Mouse (Mus musculus) cerebellum, adult 11 months (tissue): ENCODE data around the gene Pecam1.
"Not testable (repeated sequence)": the region's sequence is repeated elsewhere in the genome, so short reads cannot be mapped to it uniquely, and the experiment has no call there.

Experiments
- DNase-seq: peaks from one replicate; pipeline ENCODE4 v3.0.0; 2022

The Pecam1 gene

DNA sequence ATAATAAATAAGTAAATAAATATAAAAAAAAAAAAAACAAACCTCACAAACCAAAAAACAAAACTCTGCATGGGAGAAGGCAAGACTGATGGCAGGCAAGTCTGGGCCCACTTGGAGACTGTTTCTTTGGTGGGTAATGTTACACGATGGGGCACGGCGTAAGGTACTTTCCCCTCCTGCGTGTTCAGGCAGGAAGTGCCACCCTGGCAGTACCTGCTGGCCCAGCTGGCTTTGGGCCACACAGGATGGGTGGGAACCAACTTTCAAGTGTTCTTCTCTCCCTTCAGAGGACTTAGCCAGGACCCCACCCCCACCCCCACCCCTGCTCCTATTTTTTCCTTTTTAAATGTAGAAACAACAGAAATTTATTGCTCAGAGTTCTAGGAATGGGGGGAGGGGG lies 85.1 kb downstream of the Pecam1 start:
- DNase-seq, result no peak

DNA sequence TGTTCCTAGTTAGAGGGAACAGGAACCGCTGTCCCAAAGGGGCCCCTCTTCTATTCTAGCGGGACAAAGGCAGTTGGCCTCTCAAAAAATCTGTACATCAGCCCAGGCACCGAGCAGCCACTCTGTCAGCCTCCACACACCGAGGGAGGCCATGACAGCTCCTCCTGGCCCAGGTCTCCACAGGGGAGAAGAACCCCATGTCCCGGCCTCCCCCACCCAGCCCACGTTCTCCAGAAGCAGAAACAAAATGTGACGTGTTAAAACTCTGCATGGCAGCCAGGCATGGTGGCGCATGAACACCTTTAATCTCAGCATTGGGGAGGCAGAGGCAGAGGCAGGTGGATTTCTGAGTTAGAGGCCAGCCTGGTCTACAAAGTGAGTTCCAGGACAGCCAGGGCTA lies 85.7 kb downstream of the Pecam1 start:
- DNase-seq, result no peak

DNA sequence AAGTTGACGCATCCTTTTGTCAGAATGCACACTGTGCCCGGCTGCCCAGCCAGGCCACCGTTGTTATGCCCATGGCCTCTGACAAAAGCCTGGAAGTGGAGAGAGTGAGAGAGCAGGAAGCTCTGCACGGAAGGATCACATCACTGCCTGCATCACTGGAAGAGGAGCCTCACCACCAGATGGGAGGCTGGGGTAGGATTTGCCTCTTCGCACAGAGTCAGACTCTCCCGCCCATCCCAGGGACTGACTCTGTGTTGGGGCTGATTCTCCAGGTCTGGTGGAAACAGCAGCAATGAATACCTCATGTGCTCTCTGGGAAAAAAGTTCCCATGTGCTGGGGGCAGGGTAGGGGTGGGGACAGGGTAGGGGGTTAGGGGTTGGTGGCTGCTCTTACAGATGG lies 86.6 kb downstream of the Pecam1 start:
- DNase-seq, result no peak

DNA sequence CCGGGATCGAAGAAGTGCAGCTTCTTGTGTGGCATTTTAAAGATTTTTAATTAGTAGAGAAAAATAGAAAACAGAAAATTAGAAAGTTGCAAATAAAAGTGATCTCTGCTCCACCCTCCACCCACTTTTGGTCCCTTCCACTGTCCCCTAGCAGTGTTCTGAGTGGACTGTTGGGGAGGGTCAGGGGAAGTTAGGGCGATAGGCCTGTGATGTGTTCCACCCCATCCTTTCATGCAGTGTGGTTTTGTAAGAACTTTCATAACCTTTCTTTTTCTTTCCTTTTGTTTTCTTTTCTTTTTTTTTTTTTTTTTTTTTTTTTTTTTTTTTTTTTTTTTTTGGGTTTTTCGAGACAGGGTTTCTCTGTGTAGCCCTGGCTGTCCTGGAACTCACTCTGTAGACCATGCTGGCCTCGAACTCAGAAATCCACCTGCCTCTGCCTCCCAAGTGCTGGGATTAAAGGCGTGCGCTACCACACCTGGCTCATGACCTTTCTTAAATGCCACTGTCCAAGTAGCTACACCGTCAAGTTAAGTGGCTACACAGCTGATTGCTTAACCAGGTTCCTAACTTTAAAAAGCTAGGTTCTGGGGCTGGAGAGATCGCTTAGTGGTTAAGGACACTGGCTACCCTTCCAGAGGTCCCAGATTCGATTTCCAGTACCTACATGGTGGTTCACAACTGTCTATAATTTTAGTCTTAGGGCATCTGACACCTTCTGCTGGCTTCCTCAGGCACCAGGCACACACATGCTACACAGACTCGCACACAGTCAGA lies 87.6 kb downstream of the Pecam1 start:
- no peak for DNase-seq

DNA sequence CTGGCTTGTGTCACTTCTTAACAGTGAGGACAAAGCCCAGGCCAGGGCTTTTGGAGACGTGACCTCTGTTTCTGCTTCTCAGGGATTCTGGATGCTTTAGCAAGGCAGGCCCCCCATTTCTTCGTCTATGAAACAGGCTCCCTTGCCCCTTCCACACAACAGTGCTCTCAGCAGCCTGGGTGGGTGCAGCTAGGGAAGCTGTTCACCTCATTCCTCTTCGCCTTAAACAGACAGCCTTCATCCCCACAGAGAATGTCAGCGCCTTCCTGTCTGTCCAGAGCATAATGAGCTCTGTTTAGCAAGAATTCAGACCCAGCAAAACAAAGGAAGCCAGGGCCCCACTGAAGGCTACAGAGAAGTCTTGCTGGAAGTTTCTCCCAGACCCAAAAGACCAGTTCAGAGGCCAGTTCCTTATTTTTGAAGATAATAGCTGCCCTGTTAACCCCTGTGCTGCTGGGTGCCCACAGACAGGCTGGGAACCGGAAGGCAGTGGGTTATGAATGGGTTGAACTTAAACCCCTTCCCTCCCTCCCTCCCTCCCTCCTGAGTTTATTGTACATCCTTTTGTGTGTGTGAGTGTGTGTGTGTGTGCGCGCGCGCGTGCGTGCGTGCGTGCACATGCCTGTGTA lies 89.9 kb downstream of the Pecam1 start:
- no peak for DNase-seq

DNA sequence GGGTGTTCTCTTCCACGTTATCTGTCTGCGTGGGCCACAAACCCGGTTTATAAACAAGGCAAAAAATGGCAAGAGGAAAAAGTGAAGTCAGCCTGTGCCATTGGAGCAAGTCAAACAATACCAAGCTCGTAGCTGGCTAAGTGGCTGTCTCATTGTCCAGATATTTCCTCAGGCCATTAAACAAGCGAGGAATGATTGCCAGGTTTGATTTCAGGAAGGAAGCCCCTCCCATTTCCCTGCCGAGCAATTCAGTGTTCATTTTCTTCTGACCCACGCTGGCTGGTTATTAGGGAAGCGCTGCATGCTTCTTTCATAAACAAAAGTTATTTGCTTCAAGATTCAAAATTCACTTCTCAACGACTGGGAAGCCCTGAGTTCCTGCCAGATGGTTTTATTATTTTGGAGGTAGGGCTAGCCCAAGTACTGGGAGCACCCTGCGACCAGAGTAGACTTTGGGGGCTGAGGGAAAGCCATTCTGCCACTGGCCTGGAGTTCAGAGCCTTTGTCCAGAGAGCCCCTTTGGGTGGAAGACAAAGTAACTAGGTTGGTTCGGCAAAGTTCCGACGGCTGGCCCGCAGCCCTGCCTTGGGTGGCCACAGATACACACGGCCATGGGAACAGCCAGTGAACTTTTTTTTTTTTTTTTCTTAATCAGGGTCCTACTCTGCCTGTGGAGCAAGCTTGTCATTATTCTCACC lies 90.7 kb downstream of the Pecam1 start:
- DNase-seq, result no peak

DNA sequence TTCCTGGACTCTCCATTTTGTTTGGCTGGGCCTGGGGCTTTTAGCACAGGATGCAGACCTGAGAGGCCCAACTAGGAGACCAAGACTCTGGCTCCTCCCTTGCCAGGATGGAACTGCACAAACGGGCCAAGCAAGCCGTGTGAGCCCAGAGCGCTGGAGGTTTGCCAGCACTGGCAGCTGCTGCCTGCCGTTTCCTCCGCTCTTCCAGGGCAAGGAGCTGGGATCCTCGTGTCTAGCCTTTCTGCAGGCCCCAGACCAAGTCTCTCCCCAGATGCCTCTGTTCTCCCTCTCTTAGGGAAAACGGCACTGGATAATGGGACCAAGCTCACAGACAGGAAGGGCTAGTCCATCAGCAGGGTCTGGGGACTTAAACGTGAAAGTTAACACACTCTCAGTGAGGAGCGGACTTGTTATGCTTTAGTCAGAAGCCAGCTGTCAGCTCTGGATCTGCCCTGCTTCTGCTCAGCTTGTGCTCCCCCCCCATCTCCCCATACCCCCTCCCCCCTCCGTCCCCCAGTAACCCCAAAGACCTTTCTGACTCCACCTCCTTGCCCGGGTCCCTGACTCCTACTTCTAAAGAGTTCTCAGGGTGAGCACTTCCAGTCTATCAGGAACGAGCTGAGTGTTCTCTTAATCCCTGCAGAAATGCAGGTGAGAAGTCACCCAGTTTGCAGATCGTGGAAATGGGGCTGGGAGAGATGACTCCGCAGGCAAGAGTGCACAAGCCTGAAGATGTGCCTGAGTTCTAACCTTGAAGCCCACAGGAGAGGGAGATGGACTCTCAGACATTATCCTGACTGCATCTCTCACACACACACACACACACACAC lies 92.2 kb downstream of the Pecam1 start:
- peak; percentile 82 for DNase-seq

DNA sequence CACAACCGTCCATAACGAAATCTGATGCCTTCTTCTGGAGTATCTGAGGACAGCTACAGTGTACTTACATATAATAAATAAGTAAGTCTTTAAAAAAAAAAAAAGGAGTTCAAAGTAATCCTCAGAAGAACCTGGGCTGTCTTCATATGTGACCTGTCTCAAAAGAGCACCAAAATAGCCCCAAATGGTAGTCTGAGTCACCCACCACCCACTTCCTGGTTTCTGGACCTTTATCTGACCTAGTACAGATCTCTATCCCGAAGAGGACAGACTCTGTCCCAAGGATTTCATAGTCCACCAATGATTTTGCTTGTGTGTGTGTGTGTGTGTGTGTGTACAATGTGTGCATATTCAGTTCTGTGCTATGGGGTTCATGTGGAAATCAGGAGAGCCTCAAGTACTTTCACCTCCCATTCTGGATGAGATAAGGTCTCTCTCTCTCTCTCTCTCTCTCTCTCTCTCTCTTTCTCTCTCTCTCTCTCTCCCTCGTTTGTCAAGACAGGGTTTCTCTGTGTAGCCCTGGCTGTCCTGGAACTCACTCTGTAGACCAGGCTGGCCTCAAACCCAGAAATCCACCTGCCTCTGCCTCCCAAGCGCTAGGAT lies 93.4 kb downstream of the Pecam1 start:
- DNase-seq, result not testable (repeated sequence)

DNA sequence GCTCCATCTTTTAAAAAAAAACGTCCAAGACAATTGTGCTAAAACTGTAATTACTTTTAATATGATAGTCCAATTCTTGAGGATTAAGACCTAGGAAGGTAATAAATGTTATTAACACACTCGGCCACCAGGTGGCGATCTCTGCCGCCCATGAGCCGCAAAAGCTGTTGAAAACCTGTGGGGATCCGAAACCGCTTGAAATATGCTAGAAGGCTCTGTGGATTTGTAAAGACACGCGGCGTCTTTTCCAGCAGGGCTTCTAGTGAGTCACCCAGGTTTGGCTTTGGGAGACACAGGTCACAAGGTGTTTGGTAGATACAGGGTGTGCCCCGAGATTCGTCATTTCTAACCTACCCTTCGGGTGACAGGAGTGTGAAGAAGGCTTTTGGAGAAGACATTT lies 102.1 kb downstream of the Pecam1 start:
- DNase-seq, result peak; percentile 75

DNA sequence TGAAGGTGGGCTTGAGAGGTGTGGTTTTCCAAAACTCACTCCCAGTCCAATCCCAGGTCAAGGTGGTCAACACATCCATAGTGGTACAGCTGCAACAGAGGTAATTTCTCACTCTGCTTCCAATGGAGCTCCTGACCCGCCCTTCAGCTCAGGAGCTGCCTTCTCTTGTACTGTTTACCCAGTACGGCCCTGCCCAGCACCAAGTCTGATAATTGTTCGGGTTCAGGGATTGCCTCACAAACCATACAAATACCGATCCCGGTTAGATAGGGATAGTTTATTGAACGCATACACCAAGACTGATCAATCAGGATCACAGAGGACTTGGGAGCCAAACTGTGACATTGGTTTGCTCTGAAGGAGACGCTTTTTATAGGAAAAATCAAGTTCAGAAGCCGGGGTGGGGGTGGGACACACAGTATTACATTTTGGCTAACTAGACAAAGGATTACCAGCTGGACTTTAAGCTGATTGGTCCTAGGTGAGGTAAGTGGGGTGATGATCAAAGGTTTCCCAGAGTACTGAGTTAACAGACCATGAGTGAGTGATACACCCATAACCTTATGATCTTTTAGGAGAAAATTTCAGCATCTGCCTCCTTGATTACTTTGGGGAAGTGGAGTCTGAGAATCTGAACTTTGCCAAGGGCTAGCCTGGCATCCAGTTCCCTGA lies 107.3 kb downstream of the Pecam1 start:
- DNase-seq, result no peak

DNA sequence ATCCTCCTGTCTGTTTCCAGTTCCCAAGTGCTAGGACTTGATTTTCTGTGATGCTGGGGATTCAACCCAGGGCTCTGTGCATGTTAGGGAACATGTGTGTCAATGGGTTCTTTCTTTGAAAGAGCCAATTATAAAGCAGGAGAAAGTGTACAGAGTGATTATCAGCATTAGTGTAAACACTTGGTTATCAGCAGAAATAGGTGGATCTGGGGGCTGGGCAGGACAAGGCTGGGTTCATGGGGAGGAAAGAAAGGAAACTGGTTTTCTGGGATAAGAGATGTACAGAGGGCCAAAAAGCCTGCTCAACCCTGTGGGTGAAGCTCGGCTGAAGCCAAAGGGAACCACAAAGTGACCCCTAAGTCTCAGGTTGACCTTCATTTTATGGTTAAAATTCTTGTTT lies 108.8 kb downstream of the Pecam1 start:
- no peak for DNase-seq

DNA sequence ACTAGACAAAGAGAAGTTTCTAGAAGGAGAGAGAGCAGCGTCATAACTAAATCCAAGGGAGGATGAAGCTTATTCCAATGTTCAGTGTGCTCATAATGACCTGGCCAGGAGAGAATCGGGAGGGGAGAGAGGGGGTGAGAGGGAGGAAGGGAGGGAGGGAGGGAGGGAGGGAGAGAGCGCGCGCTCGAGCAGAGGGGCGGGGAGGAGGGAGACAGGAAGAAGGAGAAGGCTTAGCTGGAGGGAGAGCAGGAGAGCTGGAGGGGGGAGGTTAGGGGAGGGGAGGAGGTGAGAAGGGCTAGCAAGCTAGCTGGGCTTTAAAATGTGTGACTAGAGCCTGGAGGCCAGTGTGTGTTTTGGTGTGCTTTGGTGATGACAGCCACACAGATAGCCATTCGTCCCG lies 110.4 kb downstream of the Pecam1 start:
- DNase-seq, result no peak

DNA sequence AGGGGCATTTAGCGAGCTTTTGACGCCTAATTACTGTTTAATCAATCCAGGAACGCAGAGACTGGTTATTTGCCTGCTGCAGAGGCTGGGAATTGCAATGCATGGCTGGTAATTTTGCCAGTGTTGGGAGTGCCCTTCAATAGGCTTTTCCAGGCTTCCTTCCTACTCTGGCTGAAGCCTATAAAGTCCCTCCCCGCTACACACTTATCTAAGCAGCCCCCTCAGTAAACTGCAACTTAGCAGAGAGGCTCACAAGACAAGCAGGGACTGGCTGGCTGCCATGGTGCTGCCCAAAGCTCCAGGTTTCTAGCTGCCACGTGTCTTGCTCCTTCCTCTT lies 111.1 kb downstream of the Pecam1 start:
- DNase-seq, result no peak

DNA sequence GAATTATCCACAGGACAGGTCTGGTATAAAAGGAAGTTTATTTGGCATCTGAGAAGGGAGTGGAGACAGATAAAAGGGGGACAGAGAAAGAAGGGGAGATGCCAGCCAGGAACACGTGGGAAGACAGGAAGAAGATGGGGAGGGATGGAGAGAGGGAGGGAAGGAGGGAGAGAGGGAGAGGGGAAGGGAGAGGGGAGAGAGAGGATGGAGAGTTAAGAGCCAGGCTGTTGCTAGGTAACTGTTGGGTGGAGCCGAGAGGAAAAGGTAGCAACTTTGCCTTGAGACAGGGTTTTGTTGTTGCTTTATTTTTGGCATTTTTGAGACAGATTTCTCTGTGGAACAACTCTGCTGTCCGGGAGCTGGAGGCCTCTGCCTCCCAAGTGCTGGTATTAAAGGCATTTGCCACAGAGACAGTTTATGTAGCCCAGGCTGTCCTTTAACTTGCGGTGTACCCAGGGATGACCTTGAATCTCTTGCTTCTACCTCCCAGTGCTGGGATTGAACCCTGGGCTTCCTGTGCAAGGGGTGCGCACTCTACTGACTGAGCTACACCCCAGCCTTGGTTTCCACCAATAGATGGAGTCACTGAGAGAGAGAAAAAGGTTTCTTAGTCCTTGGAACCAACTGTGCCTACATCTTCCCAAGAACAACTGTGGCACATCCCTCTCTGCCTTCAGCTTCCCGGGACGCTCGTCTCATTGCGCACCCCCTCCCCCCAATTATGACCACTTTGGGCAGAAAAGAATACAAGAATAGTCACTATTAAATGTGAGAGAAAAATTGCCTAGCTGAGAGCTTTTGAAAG lies 111.7 kb downstream of the Pecam1 start:
- no peak for DNase-seq

DNA sequence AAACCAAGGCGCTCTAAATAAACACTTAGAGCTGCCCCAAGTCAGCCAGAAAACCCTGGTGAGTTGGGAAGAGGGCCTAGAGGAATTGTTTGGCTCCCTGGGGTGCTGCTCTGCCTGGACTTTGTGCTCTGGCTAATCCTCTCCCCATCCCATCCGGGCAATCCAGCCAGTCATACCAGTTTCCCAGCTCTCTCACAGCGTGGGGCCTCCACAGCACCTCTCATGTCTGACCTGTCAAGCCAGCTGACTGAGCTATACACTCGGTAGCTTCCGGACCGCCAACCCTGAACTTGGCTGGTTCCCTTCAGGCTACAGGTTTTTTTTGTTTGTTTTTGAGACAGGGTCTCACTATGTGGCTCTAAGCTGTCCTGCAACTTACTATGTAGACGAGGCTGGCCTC lies 112.7 kb downstream of the Pecam1 start:
- no peak for DNase-seq

DNA sequence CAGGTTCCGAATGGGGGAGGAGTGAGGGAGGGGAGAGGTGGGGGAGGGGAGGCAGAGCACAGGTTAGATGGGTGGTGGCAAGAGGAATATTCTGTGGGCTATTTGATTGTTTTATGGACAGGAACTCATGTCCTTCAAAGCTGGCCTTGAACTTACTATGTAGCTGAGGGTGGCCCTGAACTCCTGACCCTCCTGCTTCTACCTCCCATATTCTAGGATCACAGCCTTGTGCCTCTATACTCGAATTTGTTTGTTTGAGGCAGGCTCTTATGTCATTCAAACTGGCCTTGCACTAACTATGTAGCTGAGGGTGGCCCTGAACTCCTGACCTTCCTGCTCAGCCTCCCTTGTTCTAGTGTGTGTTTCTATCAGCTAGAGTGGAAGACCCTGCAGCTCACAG lies 114.5 kb downstream of the Pecam1 start:
- no peak for DNase-seq

DNA sequence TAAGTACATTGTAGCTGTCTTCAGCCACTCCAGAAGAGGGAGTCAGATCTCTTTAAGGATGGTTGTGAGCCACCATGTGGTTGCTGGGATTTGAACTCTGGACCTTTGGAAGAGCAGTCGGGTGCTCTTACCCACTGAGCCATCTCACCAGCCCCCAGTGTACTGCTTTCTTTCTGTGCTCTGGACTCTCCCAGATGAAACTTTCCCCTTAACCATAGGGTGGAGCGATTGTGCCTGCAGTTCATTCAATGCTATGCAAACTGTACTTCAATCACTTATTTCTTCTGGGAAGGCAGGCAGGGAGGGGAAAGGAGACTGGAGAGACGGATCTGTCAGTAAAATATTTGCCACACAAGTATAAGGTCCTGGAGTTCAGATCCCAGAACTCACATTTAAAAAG lies 116.3 kb downstream of the Pecam1 start:
- DNase-seq, result not testable (repeated sequence)

DNA sequence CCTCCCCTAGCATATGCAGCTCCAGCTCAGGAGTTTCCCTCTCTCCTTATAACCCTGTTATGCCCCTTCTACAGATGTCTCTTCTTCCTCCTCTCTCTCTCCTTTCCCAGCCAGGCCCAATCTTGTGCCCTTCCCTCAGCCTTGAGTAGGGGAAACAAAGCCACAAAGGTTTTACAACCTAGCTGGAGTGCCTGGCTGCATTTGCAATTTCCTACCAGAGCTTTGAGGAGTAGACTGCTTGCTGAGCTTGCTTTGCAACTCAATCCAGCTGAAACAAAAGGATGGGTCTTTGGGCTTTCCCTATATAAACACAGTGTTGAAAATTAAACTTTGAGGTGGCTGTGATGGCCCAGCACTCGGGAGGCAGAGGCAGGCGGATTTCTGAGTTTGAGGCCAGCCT lies 117.0 kb downstream of the Pecam1 start:
- no peak for DNase-seq

DNA sequence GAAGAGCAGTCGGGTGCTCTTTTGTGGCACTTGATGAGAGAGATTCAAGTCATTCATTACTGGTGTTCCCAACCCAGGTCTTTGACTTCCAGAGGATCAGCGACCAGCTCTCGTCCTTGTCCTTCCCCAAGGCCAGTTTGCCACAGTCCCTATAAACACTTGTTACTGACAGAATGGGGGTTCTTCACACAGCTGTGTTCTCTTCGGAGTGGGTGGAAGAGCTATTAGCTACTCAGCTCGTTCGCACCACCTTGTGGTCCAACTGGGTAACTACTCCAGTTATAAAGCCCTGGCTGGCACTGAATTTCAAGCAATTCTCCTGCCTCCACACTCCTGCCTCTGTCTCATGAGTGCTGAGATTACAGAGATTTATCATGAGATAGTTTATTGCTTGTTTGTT lies 122.7 kb downstream of the Pecam1 start:
- peak; percentile 43 for DNase-seq

DNA sequence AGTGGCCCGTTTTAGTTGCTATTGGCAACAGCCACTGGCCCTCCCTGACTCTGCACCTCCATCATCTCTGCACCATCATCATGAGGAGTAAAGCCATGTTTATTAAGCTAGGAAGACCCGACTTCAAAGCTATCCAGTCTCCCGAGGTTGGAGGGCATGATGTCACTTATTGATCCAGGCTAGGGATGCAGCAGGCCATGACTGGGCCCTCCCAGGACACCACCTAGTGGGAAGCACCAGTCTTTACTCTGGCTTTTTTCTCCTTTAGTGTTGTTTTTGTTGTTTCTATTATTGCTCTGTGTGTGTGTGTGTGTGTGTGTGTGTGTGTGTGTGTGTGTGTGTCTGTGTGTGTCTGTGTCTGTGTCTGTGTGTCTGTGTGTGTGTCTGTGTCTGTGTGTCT lies 124.9 kb downstream of the Pecam1 start:
- no peak for DNase-seq

DNA sequence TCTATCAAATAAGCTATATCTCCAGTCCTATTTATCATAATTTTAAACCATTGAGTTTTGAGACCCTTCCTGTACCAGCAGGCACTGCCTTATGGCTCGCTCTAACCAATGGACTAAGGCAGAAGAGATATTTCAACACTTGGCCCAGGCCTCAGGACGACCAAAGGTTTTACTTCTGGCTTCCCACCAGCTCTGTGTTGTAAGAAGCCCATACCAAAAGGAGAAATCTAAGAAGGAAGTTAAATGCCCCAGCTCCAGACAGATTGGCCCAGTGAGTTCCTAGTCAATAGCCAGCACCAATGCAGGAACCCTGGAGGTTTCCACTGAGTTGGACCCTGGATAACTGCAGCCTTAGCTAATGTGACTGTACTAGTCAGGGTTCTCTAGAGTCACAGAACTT lies 126.8 kb downstream of the Pecam1 start:
- DNase-seq, result no peak

DNA sequence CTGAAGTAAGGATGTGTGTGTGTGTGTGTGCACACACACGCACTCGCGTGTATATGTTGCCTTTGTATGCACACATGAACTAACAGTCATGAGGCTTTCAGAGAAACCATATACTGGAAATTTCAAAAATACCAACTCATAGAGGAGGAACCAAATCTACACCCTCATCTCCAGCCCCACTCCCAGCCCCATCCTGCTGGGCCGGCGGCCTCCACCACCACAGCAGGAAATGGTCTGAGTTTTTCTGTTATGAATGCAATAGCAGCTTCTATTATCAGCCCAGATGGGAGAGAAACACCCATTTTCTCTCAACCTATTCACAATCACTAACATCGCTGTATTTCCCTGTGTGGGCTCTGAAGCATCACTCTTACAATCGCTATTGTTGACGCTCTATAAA lies 128.4 kb downstream of the Pecam1 start:
- DNase-seq, result no peak
